Mouse (Mus musculus): ENCODE measurements around the gene Lrrc8e.
A peak's percentile ranks its signal among the peaks of the same experiment; 100 is the strongest.

The Lrrc8e gene

GRCm38 (mm10) chr8:4256911-4257310 is 30.3 kb downstream of the Lrrc8e start:
- DNase-seq (ENCODE audit: low spot score in 2 of 2), result peak; percentile 54 to 77

DNA sequence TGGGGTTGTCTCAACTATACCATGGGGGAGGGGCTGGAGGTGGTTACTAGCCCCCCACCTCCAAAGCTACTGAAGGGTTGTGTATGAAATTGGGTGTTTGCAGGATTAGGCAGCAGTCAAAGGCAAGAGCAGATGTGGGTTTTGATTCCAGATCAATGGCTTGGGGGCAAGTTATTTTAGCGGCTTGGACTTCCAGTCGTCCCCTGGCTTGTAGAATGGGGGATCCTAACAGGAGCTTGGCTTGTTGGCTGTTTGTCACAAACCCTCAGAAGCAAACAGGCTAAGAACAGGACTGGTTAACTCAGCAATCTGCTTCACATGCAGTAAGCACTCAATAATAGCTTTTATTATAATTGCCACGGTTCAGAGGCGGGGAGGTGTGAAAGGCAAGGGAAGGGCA is 30.7 kb downstream of the Lrrc8e start:
- DNase-seq (ENCODE audit: low spot score in 2 of 2), result no peak

- DNase-seq (ENCODE audit: low spot score in 2 of 2), result peak; percentile 77 to 79
Measured at GRCm38 (mm10) chr8:4258233-4258632, 31.6 kb downstream of the Lrrc8e start.

DNA sequence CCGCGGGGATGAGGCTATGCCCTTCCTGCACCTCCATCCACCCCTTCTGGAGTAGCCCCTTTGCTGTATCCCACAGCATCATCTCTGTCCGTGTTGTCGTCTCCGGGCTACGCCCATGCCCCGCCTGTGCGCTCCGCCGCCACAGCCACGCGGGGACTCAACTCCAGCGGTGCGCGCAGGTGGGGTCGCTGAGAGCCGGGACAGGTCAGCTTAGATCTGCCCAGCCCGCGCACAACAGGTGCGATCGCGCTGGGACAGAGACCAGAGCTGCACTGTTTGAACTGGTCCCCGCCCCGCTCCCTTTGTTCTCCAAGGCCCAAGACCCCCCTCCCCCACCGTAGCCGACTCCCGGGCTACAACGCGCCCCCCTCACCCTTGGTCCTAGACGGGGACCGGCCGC is 32.1 kb downstream of the Lrrc8e start:
- peak in 1 of 2 experiments; percentile 45 for DNase-seq (ENCODE audit: low spot score in 2 of 2)

DNA sequence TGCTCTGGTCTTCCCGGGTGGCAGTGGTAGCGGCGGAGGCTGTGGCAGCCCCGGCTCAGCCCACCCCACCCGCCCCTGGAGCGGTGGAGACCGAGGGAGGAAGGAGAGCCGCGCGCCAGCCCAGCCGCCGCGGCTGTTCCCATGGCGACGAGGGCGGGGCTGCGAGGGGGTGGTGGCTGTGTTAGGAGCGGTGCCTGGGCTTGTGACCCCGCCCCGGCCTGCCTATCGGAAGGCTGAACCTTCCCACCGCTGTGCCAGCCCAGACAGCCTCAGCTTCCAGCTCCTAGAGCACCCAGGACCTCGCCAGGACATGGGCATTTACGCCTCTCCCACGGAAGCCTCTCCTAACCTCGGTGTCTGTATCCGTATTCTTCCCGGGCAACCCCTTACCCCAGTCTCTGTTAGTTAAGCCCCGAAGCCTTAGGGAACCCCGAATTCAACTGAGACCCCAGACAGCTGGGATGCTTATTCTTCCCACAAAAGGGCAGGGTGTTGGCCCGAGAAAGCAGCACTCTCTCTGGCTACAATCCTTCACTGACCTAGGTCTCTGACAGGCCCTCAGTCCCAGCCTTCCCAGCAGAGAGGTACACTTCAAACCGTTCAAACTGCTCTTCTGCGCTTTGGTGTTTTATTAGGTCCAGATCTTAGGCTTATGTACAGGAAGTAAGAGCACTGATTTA is 32.6 kb downstream of the Lrrc8e start, which contains the start of gene Ctxn1:
TSS of gene Ctxn1 (minus strand) at position 150 of the 680 bp plus-strand sequence.
- DNase-seq (ENCODE audit: low spot score in 2 of 2), result peak; percentile 76 to 87

GRCm38 (mm10) chr8:4259805-4260170 is 33.2 kb downstream of the Lrrc8e start:
- no peak for DNase-seq (ENCODE audit: low spot score in 2 of 2)

- DNase-seq (ENCODE audit: low spot score in 2 of 2), result no peak
Measured at GRCm38 (mm10) chr8:4263105-4263791, 36.6 kb downstream of the Lrrc8e start.

DNA sequence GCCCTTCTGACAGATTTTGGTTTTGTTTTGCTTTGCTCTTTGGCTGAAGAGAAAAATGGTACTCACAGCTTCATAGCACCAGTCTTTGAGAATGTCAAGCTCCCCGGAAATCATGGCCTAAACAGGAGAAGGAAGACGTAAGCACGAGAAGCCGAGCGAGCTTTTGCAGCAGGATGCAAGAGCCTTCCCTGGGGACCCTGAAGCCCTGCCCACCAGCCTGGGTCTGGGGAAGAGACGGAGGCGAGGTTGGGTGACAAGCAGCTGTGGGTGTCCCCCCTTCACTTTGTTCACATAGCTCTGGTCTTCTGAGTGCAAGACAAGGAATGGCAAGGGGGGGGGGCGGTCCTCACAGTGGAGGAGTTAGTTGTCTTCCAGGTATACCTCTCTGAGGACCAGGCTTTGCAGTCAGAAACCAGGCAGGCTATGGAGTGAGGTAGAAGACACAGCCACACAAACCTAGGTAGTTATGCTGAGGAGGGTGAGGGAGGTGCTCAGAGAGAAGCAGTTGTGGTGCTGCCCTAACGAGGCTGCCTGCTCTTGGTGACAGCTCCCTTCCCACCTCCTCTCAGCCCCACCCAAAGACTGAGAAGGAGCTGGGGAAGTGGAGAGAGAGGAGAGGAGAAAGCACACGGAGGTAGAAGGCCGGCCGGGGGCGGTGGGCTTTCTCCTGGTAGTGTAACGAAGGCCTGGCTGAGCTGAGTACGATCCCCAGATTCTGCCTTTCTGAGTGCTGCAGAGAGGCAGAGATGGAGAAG is 38.7 kb downstream of the Lrrc8e start:
- DNase-seq (ENCODE audit: low spot score in 2 of 2), result no peak

GRCm38 (mm10) chr8:4267627-4268026 is 41.0 kb downstream of the Lrrc8e start:
- DNase-seq (ENCODE audit: low spot score in 2 of 2), result no peak

- DNase-seq (ENCODE audit: low spot score in 2 of 2), result no peak
Measured at GRCm38 (mm10) chr8:4269609-4270008, 43.0 kb downstream of the Lrrc8e start.

- peak; percentile 91 to 94 for DNase-seq (ENCODE audit: low spot score in 2 of 2)
Measured at GRCm38 (mm10) chr8:4275275-4276110, 48.9 kb downstream of the Lrrc8e start, which contains the start of gene Timm44. Timm44 (minus strand) TSS chr8:4275913.

DNA sequence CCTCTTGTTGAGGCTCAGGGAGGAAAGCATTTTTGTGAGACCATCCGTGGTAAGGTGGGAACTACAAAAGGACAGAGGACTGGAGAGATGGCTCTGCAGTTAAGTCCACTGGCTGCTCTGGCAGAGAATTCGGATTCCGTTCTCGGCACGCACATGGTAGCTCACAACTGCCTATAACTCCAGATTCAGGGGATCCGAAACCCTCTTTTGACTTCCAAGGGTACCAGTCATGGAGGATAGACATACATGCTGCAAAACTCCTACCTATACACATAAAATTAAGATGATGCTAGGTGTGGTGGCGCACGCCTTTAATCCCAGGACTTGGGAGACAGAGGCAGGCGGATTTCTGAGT is 49.5 kb downstream of the Lrrc8e start:
- DNase-seq (ENCODE audit: low spot score in 2 of 2), result no peak
